Mouse (Mus musculus): Measurements from ENCODE around the gene Ppm1f. TPM values are rescaled to one million over a fixed set of nuclear protein-coding genes. Genes with fewer than 3 reads are reported as not detected.

The Ppm1f gene
- polyA plus RNA-seq, 1 experiment: 11.3 TPM

DNA sequence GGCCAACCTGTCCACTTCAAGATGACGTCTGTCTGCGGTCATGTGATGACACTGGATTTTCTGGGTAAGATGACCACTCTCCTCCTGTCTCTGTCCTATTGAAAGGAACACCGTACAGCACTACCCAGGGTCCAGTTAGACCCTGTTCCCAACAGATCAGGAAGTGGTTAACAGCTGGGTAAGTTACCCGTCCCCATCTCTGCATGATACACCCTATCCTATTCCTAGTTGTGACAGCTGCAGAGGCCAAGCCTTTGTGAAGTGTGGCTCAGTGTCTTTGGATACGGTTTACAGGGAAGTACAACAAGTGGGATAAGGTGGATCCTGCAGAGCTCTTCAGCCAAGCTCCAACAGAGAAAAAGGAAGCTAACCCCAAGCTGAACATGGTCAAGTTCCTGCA is 17.2 kb upstream of the Ppm1f start:
- Histone ChIP-seq H3K4me1 (ENCODE audit: control insufficient read depth, insufficient read depth, insufficient read length) (no peaks in the 10 kb centered on the region), H3K4me3 (ENCODE audit: extremely low read depth, insufficient read depth, insufficient read length) (no peak overlapping the region), H3K27me3 (ENCODE audit: control insufficient read depth, insufficient read depth, low read length) (no peaks in the 10 kb centered on the region), H3K27ac (ENCODE audit: insufficient read depth, low read length) (no peak overlapping the region), H3K36me3 (ENCODE audit: control insufficient read depth, insufficient read depth, low read length) (peaks cover 35% of the 10 kb centered on the region)
- TF ChIP-seq CTCF (IDR thresholded peaks at IDR 0.05; ENCODE audit: extremely low read depth, insufficient read depth, insufficient read length, insufficient replicate concordance) (no peak), POLR2A (IDR thresholded peaks at IDR 0.05; ENCODE audit: low read depth, low read length) (no peak)
- WGBS: 89% methylated on average over 5 of the region's 5 CpGs
- no peak for DNase-seq (ENCODE audit: low read depth in 1 of 2, low spot score in 2 of 2)

DNA sequence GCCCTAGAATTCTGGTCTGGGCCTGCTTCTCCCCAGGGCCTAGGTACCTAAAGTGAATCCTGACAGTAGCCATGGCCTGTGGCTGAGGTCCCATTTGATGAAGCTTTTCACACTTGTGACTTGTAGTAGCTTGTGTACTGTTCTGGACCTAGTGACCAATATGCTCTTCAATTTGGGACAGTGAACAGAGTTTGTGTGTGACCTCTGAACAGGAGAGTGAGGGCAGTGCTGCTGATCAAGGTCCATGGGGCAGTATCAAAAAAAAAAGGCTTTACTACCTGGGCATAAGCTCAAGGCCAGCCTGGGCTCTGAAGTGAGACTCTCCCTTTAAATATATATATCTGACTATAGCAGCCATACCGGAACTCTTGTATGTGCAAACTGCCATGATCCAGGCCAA is 7.9 kb upstream of the Ppm1f start:
- 100% methylated on average over 1 of the region's 1 CpGs for WGBS
- H3K36me3 ChIP-seq (ENCODE audit: control insufficient read depth, insufficient read depth, low read length): peaks cover 60% of the 10 kb centered on the region

DNA sequence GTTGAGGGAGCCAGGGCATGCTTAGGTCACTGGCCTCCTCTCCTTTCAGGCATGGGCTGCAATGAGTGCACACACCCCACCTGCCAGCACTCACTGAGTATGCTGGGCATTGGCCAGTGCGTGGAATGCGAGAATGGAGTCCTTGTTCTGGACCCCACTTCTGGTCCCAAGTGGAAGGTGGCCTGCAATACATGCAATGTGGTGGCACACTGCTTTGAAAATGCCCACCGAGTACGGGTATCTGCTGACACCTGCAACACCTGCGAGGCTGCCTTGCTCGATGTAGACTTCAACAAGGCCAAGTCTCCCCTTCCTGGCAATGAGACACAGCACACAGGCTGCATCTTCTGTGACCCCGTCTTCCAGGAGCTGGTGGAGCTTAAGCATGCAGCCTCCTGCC is 3.9 kb upstream of the Ppm1f start:
- WGBS: 96% methylated on average over 7 of the region's 7 CpGs
- H3K4me3 ChIP-seq (ENCODE audit: extremely low read depth, insufficient read depth, insufficient read length): no peak overlapping the region

More for the DNA sequence above, 7.9 kb upstream of the Ppm1f start:
- no peaks in the 10 kb centered on the region for H3K4me1 ChIP-seq (ENCODE audit: control insufficient read depth, insufficient read depth, insufficient read length)
- H3K27me3 ChIP-seq (ENCODE audit: control insufficient read depth, insufficient read depth, low read length): no peaks in the 10 kb centered on the region
- H3K27ac ChIP-seq (ENCODE audit: insufficient read depth, low read length): no peak overlapping the region
- no peak overlapping the region for H3K4me3 ChIP-seq (ENCODE audit: extremely low read depth, insufficient read depth, insufficient read length)
- no peak for DNase-seq (ENCODE audit: low read depth in 1 of 2, low spot score in 2 of 2)
- TF ChIP-seq CTCF (IDR thresholded peaks at IDR 0.05; ENCODE audit: extremely low read depth, insufficient read depth, insufficient read length, insufficient replicate concordance): no peak
- TF ChIP-seq POLR2A (IDR thresholded peaks at IDR 0.05; ENCODE audit: low read depth, low read length): no peak

DNA sequence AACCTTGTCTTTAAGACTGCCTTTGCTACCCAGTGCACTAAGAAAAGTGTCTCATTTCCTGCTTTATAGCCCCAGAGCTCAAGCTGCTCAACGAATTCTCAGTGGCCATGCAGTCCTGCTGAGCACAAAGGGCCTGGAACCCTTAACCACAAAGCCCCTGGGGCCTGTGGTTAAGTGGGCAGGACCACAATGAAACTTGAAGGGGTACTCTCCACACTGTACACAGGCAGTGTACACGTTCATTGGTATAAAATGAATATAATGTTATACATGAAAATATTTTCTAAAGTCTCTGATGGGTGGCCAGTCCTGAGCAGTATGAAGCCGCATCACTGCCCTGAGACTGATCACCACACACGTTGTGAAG is 271 bp upstream of the Ppm1f start:
- no peak overlapping the region for H3K4me3 ChIP-seq (ENCODE audit: extremely low read depth, insufficient read depth, insufficient read length)

More for the DNA sequence above, 3.9 kb upstream of the Ppm1f start:
- no peaks in the 10 kb centered on the region for H3K27me3 ChIP-seq (ENCODE audit: control insufficient read depth, insufficient read depth, low read length)
- peaks cover 8% of the 10 kb centered on the region for H3K4me1 ChIP-seq (ENCODE audit: control insufficient read depth, insufficient read depth, insufficient read length)
- H3K36me3 ChIP-seq (ENCODE audit: control insufficient read depth, insufficient read depth, low read length): peaks cover 37% of the 10 kb centered on the region
- H3K27ac ChIP-seq (ENCODE audit: insufficient read depth, low read length): no peak overlapping the region
- no peak for DNase-seq (ENCODE audit: low read depth in 1 of 2, low spot score in 2 of 2)
- TF ChIP-seq POLR2A (IDR thresholded peaks at IDR 0.05; ENCODE audit: low read depth, low read length) (no peak), CTCF (IDR thresholded peaks at IDR 0.05; ENCODE audit: extremely low read depth, insufficient read depth, insufficient read length, insufficient replicate concordance) (no peak)

DNA sequence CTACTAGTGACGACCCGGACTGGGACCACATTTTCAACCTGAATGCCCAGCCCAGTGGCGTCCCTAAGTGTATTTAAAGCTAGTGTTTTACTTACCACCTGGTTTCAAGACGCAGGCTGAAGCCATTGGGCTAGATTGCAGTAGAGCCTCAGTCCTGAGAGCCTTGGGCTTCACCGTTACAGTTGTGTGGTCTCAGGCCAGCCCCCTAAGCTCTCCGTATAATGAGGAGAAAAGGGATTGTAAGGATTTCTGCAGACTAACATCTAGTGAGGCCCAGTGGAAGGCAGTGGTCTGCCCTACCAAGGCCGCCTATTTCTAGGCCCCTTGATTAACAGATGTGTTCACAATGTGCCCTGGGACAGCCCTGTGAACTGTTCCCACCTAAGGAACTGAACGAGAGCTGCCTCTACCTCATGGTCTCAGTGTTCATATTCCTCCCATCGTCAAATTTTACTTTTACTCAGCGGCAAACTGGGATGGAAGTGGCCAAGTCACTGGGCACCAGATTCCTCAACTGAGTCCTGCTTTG is 851 bp downstream of the Ppm1f start:
- Histone ChIP-seq H3K27me3 (ENCODE audit: control insufficient read depth, insufficient read depth, low read length) (no peaks in the 10 kb centered on the region), H3K4me1 (ENCODE audit: control insufficient read depth, insufficient read depth, insufficient read length) (peaks cover 9% of the 10 kb centered on the region), H3K36me3 (ENCODE audit: control insufficient read depth, insufficient read depth, low read length) (peaks cover 6% of the 10 kb centered on the region), H3K4me3 (ENCODE audit: extremely low read depth, insufficient read depth, insufficient read length) (peak overlapping the region; percentile 67; the same call in 1 of the 2 replicates), H3K27ac (ENCODE audit: insufficient read depth, low read length) (no peak overlapping the region; the same call in 1 of the 2 replicates)
- 26% methylated on average over 10 of the region's 10 CpGs for WGBS
- DNase-seq (ENCODE audit: low read depth in 1 of 2, low spot score in 2 of 2): no peak
- TF ChIP-seq POLR2A (IDR thresholded peaks at IDR 0.05; ENCODE audit: low read depth, low read length): no peak
- no peak for TF ChIP-seq CTCF (IDR thresholded peaks at IDR 0.05; ENCODE audit: extremely low read depth, insufficient read depth, insufficient read length, insufficient replicate concordance)

More for the DNA sequence above, 271 bp upstream of the Ppm1f start:
- H3K4me1 ChIP-seq (ENCODE audit: control insufficient read depth, insufficient read depth, insufficient read length): peaks cover 9% of the 10 kb centered on the region
- DNase-seq (ENCODE audit: low read depth in 1 of 2, low spot score in 2 of 2): peak; percentile 37 to 42
- 5% methylated on average over 4 of the region's 4 CpGs for WGBS
- no peaks in the 10 kb centered on the region for H3K27me3 ChIP-seq (ENCODE audit: control insufficient read depth, insufficient read depth, low read length)
- TF ChIP-seq POLR2A (IDR thresholded peaks at IDR 0.05; ENCODE audit: low read depth, low read length): no peak
- TF ChIP-seq CTCF (IDR thresholded peaks at IDR 0.05; ENCODE audit: extremely low read depth, insufficient read depth, insufficient read length, insufficient replicate concordance): no peak
- peak overlapping the region; percentile 28 for H3K27ac ChIP-seq (ENCODE audit: insufficient read depth, low read length)
- H3K36me3 ChIP-seq (ENCODE audit: control insufficient read depth, insufficient read depth, low read length): peaks cover 17% of the 10 kb centered on the region

DNA sequence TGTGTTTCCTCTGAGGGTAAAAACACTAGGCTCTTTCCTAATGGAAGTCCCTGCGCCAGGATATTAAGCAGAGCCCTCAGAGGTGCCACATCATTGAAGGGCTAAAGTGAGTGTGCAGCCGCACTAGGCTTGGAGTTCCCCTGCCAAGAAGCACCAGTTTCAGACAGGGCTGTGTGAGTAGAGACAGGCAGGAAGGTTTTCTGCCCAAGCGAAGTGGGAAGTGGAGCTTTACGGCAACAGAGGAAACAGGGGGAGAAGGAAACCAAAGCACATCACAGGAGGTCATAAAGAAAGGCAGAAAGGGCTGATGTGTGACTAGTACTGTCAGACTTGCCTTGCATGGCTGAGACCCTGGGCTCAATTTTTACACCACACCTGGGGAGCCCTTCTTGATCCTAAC is 6.1 kb downstream of the Ppm1f start:
- WGBS: 47% methylated on average over 4 of the region's 4 CpGs
- H3K27ac ChIP-seq (ENCODE audit: insufficient read depth, low read length): no peak overlapping the region
- no peak for DNase-seq (ENCODE audit: low read depth in 1 of 2, low spot score in 2 of 2)
- peaks cover 9% of the 10 kb centered on the region for H3K36me3 ChIP-seq (ENCODE audit: control insufficient read depth, insufficient read depth, low read length)
- TF ChIP-seq CTCF (IDR thresholded peaks at IDR 0.05; ENCODE audit: extremely low read depth, insufficient read depth, insufficient read length, insufficient replicate concordance) (no peak), POLR2A (IDR thresholded peaks at IDR 0.05; ENCODE audit: low read depth, low read length) (no peak)
- H3K4me3 ChIP-seq (ENCODE audit: extremely low read depth, insufficient read depth, insufficient read length): no peak overlapping the region
- H3K4me1 ChIP-seq (ENCODE audit: control insufficient read depth, insufficient read depth, insufficient read length): 0 out of 2 replicates have a peak, but pooled peaks cover 2% of the 10 kb centered on the region
- H3K27me3 ChIP-seq (ENCODE audit: control insufficient read depth, insufficient read depth, low read length): no peaks in the 10 kb centered on the region

DNA sequence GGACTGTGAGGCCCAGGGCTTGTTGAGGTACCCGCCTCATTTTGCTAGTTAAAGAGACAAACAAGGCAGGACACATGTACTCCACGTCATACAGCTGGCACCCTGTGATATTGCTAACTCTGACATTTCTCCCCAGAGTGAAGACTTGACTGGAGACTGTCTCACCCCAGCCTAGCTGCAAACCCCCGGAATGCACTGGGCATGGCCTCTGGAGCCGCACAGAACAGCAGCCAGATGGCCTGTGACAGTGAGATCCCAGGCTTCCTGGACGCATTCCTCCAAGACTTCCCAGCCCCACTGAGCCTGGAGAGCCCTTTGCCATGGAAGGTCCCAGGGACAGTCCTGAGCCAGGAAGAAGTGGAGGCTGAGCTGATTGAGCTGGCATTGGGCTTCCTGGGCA is 6.9 kb downstream of the Ppm1f start:
- H3K36me3 ChIP-seq (ENCODE audit: control insufficient read depth, insufficient read depth, low read length): peaks cover 12% of the 10 kb centered on the region
- H3K4me1 ChIP-seq (ENCODE audit: control insufficient read depth, insufficient read depth, insufficient read length): no peaks in the 10 kb centered on the region
- no peak overlapping the region for H3K27ac ChIP-seq (ENCODE audit: insufficient read depth, low read length)
- no peak overlapping the region for H3K4me3 ChIP-seq (ENCODE audit: extremely low read depth, insufficient read depth, insufficient read length)
- no peaks in the 10 kb centered on the region for H3K27me3 ChIP-seq (ENCODE audit: control insufficient read depth, insufficient read depth, low read length)
- TF ChIP-seq POLR2A (IDR thresholded peaks at IDR 0.05; ENCODE audit: low read depth, low read length): no peak
- TF ChIP-seq CTCF (IDR thresholded peaks at IDR 0.05; ENCODE audit: extremely low read depth, insufficient read depth, insufficient read length, insufficient replicate concordance): no peak
- no peak for DNase-seq (ENCODE audit: low read depth in 1 of 2, low spot score in 2 of 2)
- 87% methylated on average over 5 of the region's 5 CpGs for WGBS

All from spleen, adult 2 months (tissue).